Mouse (Mus musculus): Measurements from ENCODE around the gene Slc22a12. TPM values are rescaled to one million over a fixed set of nuclear protein-coding genes. Genes with fewer than 3 reads are reported as not detected.

Gene Slc22a12
- total RNA-seq, 2 experiments from 2014 or later, result 0.18 to 0.21 TPM

DNA sequence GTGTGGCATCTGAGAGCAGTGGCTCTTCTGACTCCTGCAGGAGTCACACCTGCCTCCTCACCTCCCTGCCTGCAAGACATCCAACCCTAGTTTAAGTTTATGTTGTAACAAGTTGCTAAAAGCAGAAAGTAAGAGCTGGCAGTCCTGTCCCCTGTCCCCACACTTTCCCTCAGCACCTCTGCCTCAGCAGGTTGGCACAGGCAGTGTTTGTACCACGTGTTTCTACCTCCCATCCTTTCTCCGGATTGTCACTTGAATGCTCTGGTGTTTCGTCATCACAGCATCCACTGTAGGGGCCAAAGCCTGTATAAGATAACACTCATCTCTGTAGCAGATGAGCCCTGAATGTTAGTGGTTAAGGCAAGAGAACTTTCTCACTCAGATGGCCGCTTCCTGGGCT is 17.8 kb downstream of the Slc22a12 start:
- DNase-seq (ENCODE audit: low spot score in 2 of 2), result peak in 1 of 2 experiments; percentile 66
- intact Hi-C loops (cut with DNase I), result no loop called here

- peak in 1 of 2 experiments; percentile 76 for DNase-seq (ENCODE audit: low spot score in 2 of 2)
- intact Hi-C loops (cut with DNase I), result no loop called here
Observed at GRCm38 (mm10) chr19:6522289-6522688, 20.5 kb downstream of the Slc22a12 start.

GRCm38 (mm10) chr19:6521630-6522029 is 21.2 kb downstream of the Slc22a12 start:
- intact Hi-C loops (cut with DNase I), result no loop called here

GRCm38 (mm10) chr19:6519483-6519882 is 23.3 kb downstream of the Slc22a12 start:
- peak in 1 of 2 experiments; percentile 57 for DNase-seq (ENCODE audit: low spot score in 2 of 2)
- intact Hi-C loops (cut with DNase I), result no loop called here

More at GRCm38 (mm10) chr19:6521630-6522029, 21.2 kb downstream of the Slc22a12 start:
- DNase-seq (ENCODE audit: low spot score in 2 of 2), result peak in 1 of 2 experiments; percentile 63

- intact Hi-C loops (cut with DNase I), result no loop called here
Observed at GRCm38 (mm10) chr19:6518601-6519000, 24.2 kb downstream of the Slc22a12 start.

GRCm38 (mm10) chr19:6516153-6516552 is 26.7 kb downstream of the Slc22a12 start:
- intact Hi-C loops (cut with DNase I), result no loop called here
- no peak for DNase-seq (ENCODE audit: low spot score in 2 of 2)

More at GRCm38 (mm10) chr19:6518601-6519000, 24.2 kb downstream of the Slc22a12 start:
- peak in 1 of 2 experiments; percentile 68 for DNase-seq (ENCODE audit: low spot score in 2 of 2)

GRCm38 (mm10) chr19:6515448-6515847 is 27.4 kb downstream of the Slc22a12 start:
- intact Hi-C loops (cut with DNase I), result no loop called here
- DNase-seq (ENCODE audit: low spot score in 2 of 2), result no peak

DNA sequence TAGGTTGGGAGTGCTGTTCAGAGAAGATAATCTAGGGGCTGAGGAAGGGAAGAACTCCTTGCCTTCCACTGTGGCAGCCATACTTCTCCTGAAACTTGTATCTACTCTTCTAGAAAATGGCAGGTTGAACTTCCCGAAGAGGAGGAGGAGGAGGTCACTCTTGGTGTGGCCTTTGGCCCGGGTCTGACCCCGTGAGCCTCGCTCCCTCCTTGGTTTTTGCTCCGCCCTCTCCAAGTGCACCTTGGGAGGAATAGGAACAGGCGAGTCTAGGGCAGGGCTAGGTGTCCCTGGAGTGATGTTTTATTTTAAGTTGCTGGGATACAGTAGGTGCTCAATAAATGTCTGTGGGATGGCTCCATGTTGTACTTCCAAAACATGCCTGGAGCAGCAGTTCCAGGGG is 27.9 kb downstream of the Slc22a12 start:
- DNase-seq (ENCODE audit: low spot score in 2 of 2), result no peak
- intact Hi-C loops (cut with DNase I), result no loop called here

GRCm38 (mm10) chr19:6513389-6514139 is 29.3 kb downstream of the Slc22a12 start:
- no peak for DNase-seq (ENCODE audit: low spot score in 2 of 2)
- intact Hi-C loops (cut with DNase I), result no loop called here

DNA sequence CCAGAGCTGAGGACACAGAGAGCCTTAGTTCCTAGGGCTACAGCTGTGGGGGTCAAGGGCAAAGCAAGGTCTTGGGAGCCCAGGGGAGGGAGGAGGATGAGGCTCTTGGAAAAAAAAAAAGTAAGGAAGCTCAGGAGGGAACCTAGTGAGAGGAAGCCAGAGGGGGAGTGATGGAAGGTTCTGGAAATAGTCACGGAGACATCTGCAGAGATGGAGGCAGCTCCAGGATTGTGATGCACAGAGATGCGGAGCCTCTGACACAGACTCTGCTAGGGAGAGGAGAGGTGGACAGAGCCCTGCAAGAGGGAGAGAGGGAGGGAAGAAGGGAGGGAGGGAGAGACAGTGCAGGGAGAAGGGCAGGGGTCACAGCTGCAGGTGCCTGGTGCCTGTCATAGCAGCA is 32.3 kb downstream of the Slc22a12 start:
- peak in 1 of 2 experiments; percentile 71 for DNase-seq (ENCODE audit: low spot score in 2 of 2)
- intact Hi-C loops (cut with DNase I), result no loop called here

DNA sequence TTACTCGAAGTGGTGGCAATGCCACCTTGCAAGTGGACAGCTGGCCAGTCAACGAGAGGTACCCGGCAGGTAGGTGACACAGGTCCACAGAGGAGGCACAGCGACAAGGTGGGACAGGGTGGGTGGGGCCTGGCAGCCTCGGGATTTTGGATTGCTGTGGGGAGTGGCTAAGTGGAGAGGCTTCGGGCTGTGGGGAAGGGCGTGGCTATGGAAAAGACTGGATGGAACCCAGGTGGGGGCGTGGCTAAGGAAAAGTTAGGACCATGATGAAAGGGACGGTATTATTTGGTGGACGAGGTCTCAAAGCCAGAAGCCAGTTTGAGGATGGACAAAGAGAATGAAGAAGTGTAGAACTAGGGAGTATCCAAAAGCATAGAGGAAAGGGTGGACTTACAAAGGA is 33.0 kb downstream of the Slc22a12 start:
- DNase-seq (ENCODE audit: low spot score in 2 of 2), result no peak
- intact Hi-C loops (cut with DNase I), result no loop called here

GRCm38 (mm10) chr19:6507393-6507792 is 35.4 kb downstream of the Slc22a12 start:
- DNase-seq (ENCODE audit: low spot score in 2 of 2), result peak; percentile 64 to 87
- intact Hi-C loops (cut with DNase I), result no loop called here

DNA sequence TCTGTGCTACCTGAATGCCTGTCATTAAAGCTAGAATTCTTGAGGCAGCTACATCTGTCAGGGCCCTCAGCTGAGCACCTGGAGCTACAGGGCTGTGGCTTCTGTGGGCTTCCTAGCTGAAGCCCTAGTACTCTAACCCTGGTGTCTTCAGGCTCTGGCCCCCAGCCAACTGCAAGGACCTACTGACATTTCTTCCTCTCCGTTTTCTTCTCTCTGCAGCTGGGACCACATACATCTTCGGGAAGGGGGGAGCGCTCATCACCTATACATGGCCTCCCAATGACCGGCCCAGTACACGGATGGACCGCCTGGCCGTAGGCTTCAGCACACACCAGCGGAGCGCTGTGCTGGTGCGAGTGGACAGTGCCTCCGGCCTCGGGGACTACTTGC is 38.2 kb downstream of the Slc22a12 start:
- DNase-seq (ENCODE audit: low spot score in 2 of 2), result no peak
- intact Hi-C loops (cut with DNase I), result loop anchor here (5.0 kb wide), 1 partner anchor 428 kb away; the partner anchor contains the start of gene Kcnk4

GRCm38 (mm10) chr19:6503926-6504655 is 38.7 kb downstream of the Slc22a12 start:
- intact Hi-C loops (cut with DNase I), result loop anchor here (5.0 kb wide), 1 partner anchor 428 kb away; the partner anchor contains the start of gene Kcnk4
- peak; percentile 67 to 87 for DNase-seq (ENCODE audit: low spot score in 2 of 2)

DNA sequence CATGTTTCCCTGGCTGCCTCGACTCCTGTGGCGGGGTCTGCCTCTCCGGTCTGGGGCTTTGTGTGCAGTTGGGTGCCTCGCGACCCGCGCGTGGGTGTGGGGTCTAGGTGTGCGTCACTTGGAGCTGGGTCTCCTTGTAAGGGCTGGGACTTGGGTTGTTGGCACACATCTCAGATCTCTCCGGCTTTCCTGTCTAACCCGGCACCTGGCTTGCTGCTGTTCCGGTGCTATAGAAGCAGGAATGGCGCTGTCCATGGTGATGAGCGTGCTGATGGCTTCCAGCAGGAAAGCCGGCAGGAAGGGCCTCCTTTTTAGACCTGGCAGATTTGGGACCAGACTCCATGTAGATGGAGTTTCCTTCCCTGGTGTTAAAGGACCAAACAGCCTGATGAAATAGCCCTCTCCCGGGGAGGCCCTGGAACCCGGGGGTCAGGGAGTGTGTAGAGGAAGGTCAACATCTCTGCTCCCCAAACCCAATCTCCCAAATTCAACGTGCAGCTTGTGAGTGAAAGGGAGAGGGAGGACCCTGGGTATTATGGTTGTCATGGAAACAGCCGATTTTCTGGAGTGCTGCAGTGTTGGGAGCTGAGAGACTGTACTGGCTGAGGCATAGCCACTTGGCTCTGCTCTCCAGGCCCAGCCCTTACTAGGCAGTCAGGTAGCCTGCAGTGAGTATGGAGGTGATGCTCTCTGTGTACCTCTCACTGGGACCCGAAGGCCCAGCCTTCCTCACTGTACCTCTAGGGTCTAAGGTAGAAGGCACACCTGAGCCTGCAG is 40.1 kb downstream of the Slc22a12 start:
- peak; percentile 70 to 88 for DNase-seq (ENCODE audit: low spot score in 2 of 2)
- intact Hi-C loops (cut with DNase I), result loop anchor here (5.0 kb wide), 1 partner anchor 430 kb away; the partner anchor contains the start of gene Kcnk4

DNA sequence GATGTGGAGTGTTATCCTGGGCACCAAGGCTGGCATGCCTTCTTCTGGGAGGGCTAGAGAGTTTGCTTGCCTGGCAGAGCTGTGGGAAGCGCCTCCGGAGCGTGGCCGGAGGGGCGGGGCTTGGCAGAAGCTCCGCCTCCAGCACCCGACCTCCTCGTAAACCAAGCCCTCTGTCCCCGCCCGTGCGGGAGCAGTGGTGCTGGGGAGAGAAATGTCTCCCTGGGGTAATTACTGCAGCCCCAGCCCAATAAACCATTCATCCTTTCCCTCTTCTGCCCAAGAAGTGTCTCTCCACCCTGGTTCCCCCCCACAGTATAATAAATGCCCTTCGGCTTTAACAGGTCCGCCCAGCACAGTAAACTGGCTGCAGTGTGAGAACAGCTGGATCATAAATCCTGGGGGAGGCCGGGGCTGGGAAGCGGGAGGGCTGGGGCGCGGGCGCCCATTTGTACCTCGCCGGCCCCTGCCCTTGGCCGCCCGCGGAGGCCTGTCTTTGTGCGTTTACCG is 40.7 kb downstream of the Slc22a12 start:
- intact Hi-C loops (cut with DNase I), result loop anchor here (5.0 kb wide), 1 partner anchor 430 kb away; the partner anchor contains the start of gene Kcnk4
- DNase-seq (ENCODE audit: low spot score in 2 of 2), result peak; percentile 85 to 89

- intact Hi-C loops (cut with DNase I), result loop anchor here (5.0 kb wide), 1 partner anchor 432 kb away; the partner anchor contains the start of gene Kcnk4
- DNase-seq (ENCODE audit: low spot score in 2 of 2), result no peak
Observed at GRCm38 (mm10) chr19:6500636-6501025, 42.2 kb downstream of the Slc22a12 start.

DNA sequence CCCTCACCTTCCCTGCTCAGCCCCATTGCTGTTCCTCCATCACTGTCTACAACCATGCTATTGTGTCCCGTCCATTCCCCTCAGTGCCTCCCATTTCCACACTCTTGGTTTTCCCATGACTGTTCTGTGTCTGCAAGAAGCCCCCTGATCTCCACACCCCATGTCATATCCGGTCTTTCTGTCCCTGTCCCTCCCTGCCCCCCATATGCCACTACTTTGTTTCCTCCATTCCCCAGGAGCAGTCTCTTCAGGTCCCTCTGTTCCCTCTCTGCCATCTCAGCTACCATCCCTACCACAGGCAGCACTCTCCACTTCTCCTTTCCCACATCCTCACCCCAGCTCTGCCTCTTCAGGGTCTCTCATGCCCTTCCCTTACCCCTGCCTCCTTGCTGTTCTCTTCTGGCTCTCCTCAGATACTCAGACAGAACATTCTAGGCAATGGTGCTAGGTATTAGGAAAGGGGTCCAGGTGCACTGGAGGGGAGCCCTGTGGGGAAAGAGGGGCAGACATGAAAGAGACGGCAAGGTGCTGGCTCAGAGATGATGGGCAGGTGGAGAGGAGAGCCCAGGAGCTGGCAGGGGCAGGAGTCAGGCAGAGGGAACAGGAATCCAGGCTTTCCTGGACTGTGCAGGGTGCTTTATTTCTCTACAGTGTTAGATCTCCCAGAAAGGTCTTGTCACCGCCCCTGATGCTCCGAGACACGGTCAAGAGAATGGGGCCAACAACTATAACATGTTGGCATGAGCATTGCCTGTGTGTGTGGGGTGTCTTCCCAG is 42.8 kb downstream of the Slc22a12 start:
- no peak for DNase-seq (ENCODE audit: low spot score in 2 of 2)
- intact Hi-C loops (cut with DNase I), result loop anchor here (5.0 kb wide), 2 partner anchors 32 to 432 kb away; partner anchors contain the start of gene Kcnk4

Measured in left cerebral cortex, postnatal 25 days (tissue).